Mouse (Mus musculus): ENCODE data around the gene Pak4. TPM values are rescaled to one million over a fixed set of nuclear protein-coding genes. Genes with fewer than 3 reads are reported as not detected.

Pak4 gene
- polyA plus RNA-seq, 1 experiment: 33.4 TPM

DNA sequence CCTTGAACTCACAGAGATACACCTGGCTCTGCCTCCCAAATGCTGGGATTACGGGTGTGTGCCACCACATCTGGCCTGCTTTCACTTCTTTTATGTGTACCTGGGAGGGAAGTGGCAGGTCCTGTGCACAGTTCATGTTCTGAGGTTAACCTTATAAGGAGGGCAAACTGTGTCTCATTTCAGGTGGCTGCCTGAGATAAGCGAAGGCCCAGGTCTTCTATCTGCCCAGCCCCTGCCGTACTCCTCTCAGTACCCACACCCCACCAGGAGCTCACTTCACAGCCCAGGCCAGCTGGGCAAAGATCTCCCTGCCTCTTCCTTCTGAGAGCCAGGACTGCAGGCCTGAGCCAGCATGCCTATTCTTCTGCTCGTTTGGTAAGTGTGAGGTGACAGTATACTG, 16.3 kb downstream of the Pak4 start:
- H3K4me3 ChIP-seq (ENCODE audit: insufficient read depth, poor library complexity, severe bottlenecking): no peak overlapping the region
- H3K79me3 ChIP-seq (ENCODE audit: low read depth): peaks cover 24% of the 10 kb centered on the region
- no peaks in the 10 kb centered on the region for H3K36me3 ChIP-seq (ENCODE audit: control insufficient read depth, insufficient read depth)
- TF ChIP-seq MAX (IDR thresholded peaks at IDR 0.05) (no peak), CTCF (IDR thresholded peaks at IDR 0.05; ENCODE audit: control insufficient read depth, insufficient read depth, insufficient read length) (no peak), MYOG (IDR thresholded peaks at IDR 0.05; ENCODE audit: control insufficient read depth, extremely low read depth, insufficient read length) (no peak), USF1 (IDR thresholded peaks at IDR 0.05; ENCODE audit: low read depth) (no peak)
- no peak overlapping the region for H3ac ChIP-seq (ENCODE audit: control insufficient read depth, insufficient read length, low read depth)
- peaks cover 94% of the 10 kb centered on the region for H3K79me2 ChIP-seq (ENCODE audit: control insufficient read depth, insufficient read depth)
- H3K27me3 ChIP-seq (ENCODE audit: control insufficient read depth, insufficient read depth, insufficient read length): no peaks in the 10 kb centered on the region

DNA sequence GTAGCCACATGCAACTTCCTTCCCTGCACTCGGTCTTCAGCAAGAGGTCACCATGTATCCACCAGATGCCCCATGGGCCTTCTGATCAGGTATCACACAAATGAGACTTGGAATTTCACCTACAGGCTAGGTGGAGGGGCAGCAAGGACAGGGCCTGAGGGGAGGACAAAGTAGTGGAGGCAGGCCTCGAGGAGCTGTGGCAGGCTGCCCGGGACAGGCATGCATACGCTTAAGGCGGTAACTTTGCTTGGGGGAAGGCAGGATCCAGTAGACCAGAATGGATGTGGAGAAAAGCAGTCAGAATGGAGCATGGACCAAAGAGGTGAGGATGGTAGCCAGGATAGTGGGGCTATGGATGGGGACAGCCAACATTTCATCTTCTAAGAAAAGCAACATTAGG, 18.2 kb downstream of the Pak4 start:
- Histone ChIP-seq H3K27me3 (ENCODE audit: control insufficient read depth, insufficient read depth, insufficient read length) (no peaks in the 10 kb centered on the region), H3K4me3 (ENCODE audit: insufficient read depth, poor library complexity, severe bottlenecking) (no peak overlapping the region), H3ac (ENCODE audit: control insufficient read depth, insufficient read length, low read depth) (no peak overlapping the region), H3K79me3 (ENCODE audit: low read depth) (peaks cover 25% of the 10 kb centered on the region), H3K79me2 (ENCODE audit: control insufficient read depth, insufficient read depth) (peaks cover 94% of the 10 kb centered on the region), H3K36me3 (ENCODE audit: control insufficient read depth, insufficient read depth) (no peaks in the 10 kb centered on the region)
- no peak for TF ChIP-seq MYOD1 (IDR thresholded peaks at IDR 0.05; ENCODE audit: control insufficient read depth, insufficient read length, low read depth)
- TF ChIP-seq CEBPB (IDR thresholded peaks at IDR 0.05; ENCODE audit: low read depth): no peak
- TF ChIP-seq CTCF (IDR thresholded peaks at IDR 0.05; ENCODE audit: control insufficient read depth, insufficient read depth, insufficient read length): no peak
- TF ChIP-seq MAX (IDR thresholded peaks at IDR 0.05): no peak
- no peak for TF ChIP-seq USF1 (IDR thresholded peaks at IDR 0.05; ENCODE audit: low read depth)
- TF ChIP-seq FOSL1 (IDR thresholded peaks at IDR 0.05; ENCODE audit: insufficient read depth, low read length, poor library complexity, severe bottlenecking): no peak
- no peak for TF ChIP-seq MYOG (IDR thresholded peaks at IDR 0.05; ENCODE audit: control insufficient read depth, extremely low read depth, insufficient read length)

DNA sequence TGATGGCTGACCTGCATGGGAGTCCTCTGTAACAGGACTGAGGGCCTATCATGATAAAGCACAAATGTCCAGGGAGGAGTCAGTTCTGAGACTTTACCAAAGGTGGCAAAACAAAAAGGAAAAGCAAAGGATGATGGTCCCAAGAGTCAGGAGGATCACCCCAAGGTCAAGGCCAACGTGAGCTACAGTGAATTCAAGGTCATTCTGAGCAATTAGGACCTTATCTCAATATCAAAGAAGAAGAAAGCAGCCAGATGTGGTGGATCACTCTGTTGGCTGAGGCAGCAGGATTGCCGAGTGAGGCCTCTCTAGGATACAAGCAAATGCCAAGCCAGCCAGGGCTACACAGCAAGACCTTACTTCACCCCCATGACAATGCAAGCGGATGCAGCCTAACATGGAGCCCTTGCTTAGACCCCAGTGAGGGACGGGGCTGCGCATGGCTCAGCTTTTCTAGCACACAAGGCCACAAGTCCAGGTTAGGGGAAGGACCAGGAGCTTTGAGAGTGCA, 19.4 kb downstream of the Pak4 start:
- Histone ChIP-seq H3K79me2 (ENCODE audit: control insufficient read depth, insufficient read depth) (peaks cover 94% of the 10 kb centered on the region), H3K36me3 (ENCODE audit: control insufficient read depth, insufficient read depth) (no peaks in the 10 kb centered on the region), H3ac (ENCODE audit: control insufficient read depth, insufficient read length, low read depth) (no peak overlapping the region), H3K4me3 (ENCODE audit: insufficient read depth, poor library complexity, severe bottlenecking) (no peak overlapping the region), H3K79me3 (ENCODE audit: low read depth) (peaks cover 23% of the 10 kb centered on the region), H3K27me3 (ENCODE audit: control insufficient read depth, insufficient read depth, insufficient read length) (no peaks in the 10 kb centered on the region)
- no peak for TF ChIP-seq MAX (IDR thresholded peaks at IDR 0.05)
- TF ChIP-seq USF1 (IDR thresholded peaks at IDR 0.05; ENCODE audit: low read depth): no peak
- no peak for TF ChIP-seq FOSL1 (IDR thresholded peaks at IDR 0.05; ENCODE audit: insufficient read depth, low read length, poor library complexity, severe bottlenecking)
- no peak for TF ChIP-seq CTCF (IDR thresholded peaks at IDR 0.05; ENCODE audit: control insufficient read depth, insufficient read depth, insufficient read length)
- no peak for TF ChIP-seq CEBPB (IDR thresholded peaks at IDR 0.05; ENCODE audit: low read depth)
- TF ChIP-seq MYOD1 (IDR thresholded peaks at IDR 0.05; ENCODE audit: control insufficient read depth, insufficient read length, low read depth): no peak
- no peak for TF ChIP-seq MYOG (IDR thresholded peaks at IDR 0.05; ENCODE audit: control insufficient read depth, extremely low read depth, insufficient read length)

DNA sequence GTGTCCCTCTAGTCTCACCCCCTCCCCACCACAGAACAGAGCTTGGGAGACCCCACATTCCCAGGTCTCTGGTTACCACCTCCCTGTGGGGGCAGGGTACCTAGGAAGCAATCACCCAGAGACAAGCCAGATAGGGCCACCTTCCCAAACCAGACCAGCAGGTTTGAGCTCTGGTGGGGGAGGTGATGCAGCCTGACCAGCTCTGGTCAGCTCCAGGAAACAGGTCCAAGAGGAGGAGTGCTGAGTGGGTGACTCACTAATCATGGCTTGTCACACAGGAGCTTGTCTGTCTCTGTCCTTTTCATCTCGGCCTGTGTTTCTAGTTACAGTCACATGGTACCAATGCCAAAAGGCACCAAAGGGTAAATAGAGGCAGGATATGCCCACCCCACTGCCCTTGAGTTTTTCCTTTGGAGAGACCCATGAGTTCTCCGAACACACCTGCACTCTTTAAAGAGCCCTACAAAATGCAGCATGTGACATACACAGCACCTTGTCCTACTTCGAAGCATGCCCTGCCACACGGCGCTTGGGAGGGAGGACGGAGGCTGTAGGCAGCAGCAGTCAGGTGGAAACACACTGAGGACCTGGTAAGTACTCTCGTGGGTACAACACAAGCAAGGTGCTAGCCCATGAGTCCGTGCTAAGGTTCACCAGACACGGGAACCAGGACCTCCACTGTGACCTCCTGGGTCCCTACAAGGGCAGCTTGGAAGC, 20.0 kb downstream of the Pak4 start:
- Histone ChIP-seq H3K79me2 (ENCODE audit: control insufficient read depth, insufficient read depth) (peaks cover 88% of the 10 kb centered on the region), H3K4me3 (ENCODE audit: insufficient read depth, poor library complexity, severe bottlenecking) (no peak overlapping the region), H3K36me3 (ENCODE audit: control insufficient read depth, insufficient read depth) (no peaks in the 10 kb centered on the region), H3ac (ENCODE audit: control insufficient read depth, insufficient read length, low read depth) (no peak overlapping the region), H3K27me3 (ENCODE audit: control insufficient read depth, insufficient read depth, insufficient read length) (no peaks in the 10 kb centered on the region), H3K79me3 (ENCODE audit: low read depth) (peaks cover 23% of the 10 kb centered on the region)
- TF ChIP-seq USF1 (IDR thresholded peaks at IDR 0.05; ENCODE audit: low read depth): no peak
- TF ChIP-seq MYOG (IDR thresholded peaks at IDR 0.05; ENCODE audit: control insufficient read depth, extremely low read depth, insufficient read length): no peak
- no peak for TF ChIP-seq MAX (IDR thresholded peaks at IDR 0.05)
- TF ChIP-seq CEBPB (IDR thresholded peaks at IDR 0.05; ENCODE audit: low read depth): no peak
- TF ChIP-seq FOSL1 (IDR thresholded peaks at IDR 0.05; ENCODE audit: insufficient read depth, low read length, poor library complexity, severe bottlenecking): no peak
- TF ChIP-seq CTCF (IDR thresholded peaks at IDR 0.05; ENCODE audit: control insufficient read depth, insufficient read depth, insufficient read length): no peak
- no peak for TF ChIP-seq MYOD1 (IDR thresholded peaks at IDR 0.05; ENCODE audit: control insufficient read depth, insufficient read length, low read depth)

DNA sequence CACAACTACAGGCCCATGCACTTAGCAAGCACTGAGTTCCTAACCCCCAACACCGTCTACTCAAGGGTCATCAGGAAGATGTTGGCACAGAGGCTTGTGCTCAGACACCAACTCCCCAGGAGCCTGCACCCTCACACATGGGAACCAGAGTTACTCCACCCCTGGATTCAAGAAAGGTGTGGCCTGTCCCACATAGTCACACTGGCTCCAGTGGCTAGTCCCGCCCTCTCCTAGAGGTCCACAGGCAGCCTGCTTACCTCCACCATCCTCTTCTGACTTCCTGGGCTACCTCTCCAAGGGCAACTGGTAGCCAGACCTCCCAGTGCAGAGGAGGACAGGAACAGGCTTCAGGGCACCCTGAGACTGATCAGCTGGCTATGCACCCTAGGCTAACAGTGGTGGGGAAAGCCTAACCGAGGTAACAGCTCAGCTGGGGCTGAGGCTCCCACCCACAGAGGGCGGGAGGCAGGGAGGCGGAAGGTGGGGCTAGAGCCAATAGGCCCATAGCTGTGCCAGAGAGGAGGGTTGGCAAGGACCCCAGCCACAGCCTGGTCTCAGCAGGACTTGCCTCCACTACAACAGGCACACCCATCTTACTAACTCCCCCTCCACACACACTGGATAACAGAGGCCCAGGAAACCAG, 21.6 kb downstream of the Pak4 start:
- Histone ChIP-seq H3K36me3 (ENCODE audit: control insufficient read depth, insufficient read depth) (no peaks in the 10 kb centered on the region), H3ac (ENCODE audit: control insufficient read depth, insufficient read length, low read depth) (no peak overlapping the region), H3K79me2 (ENCODE audit: control insufficient read depth, insufficient read depth) (peaks cover 86% of the 10 kb centered on the region), H3K79me3 (ENCODE audit: low read depth) (peaks cover 14% of the 10 kb centered on the region), H3K27me3 (ENCODE audit: control insufficient read depth, insufficient read depth, insufficient read length) (no peaks in the 10 kb centered on the region), H3K4me3 (ENCODE audit: insufficient read depth, poor library complexity, severe bottlenecking) (no peak overlapping the region)
- TF ChIP-seq MAX (IDR thresholded peaks at IDR 0.05) (no peak), MYOG (IDR thresholded peaks at IDR 0.05; ENCODE audit: control insufficient read depth, extremely low read depth, insufficient read length) (no peak), CEBPB (IDR thresholded peaks at IDR 0.05; ENCODE audit: low read depth) (no peak), FOSL1 (IDR thresholded peaks at IDR 0.05; ENCODE audit: insufficient read depth, low read length, poor library complexity, severe bottlenecking) (no peak), USF1 (IDR thresholded peaks at IDR 0.05; ENCODE audit: low read depth) (no peak), MYOD1 (IDR thresholded peaks at IDR 0.05; ENCODE audit: control insufficient read depth, insufficient read length, low read depth) (no peak), CTCF (IDR thresholded peaks at IDR 0.05; ENCODE audit: control insufficient read depth, insufficient read depth, insufficient read length) (no peak)
